Mouse (Mus musculus): Measurements from ENCODE around the gene Ahcyl2. TPM values are rescaled to one million over a fixed set of nuclear protein-coding genes. Genes with fewer than 3 reads are reported as not detected.

Gene Ahcyl2
- polyA plus RNA-seq, 1 experiment, result 69.7 TPM

DNA sequence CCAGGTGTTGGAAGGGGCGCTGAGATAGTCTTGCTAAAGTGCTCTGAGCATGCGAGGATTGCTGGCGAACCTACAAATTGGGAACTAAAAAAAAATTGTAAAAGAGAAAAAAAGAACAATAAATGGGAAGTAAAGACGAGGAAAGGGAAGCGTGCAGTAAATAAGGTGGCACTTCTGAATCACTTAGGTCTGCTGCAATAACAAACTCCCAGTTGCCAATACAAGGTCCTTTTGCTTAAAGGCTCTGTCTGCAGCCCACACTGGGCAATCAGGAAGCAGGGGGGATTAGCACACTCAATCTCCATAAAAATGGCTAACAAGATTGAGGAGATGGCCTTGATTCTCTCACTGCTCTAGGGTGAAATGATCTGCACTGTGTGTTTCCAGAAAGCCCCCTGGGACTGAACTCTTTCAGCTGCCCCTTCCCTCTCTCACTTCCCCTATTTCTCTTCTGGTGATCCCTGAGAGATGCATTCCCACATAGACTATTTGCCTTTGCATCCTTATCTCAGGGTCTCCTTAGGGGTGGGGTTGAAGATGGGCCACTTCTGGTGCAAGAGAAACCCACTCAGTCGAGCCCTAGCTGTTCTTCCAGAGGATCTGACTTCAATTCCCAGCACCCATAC is 157.9 kb downstream of the Ahcyl2 start:
- WGBS, result 77% methylated on average over 6 of the region's 6 CpGs
- no peak for DNase-seq
- no peak for TF ChIP-seq POLR2A (IDR thresholded peaks at IDR 0.05; ENCODE audit: borderline replicate concordance, extremely low read depth, low read depth, low read length)
- TF ChIP-seq CTCF (IDR thresholded peaks at IDR 0.05; ENCODE audit: insufficient read depth, low read length), result no peak
- H3K4me1 ChIP-seq (ENCODE audit: control insufficient read depth, insufficient read depth, low read length), result no peaks in the 10 kb centered on the region
- no peak overlapping the region for H3K4me3 ChIP-seq (replicated peaks; ENCODE audit: extremely low read depth, low read depth, low read length)

DNA sequence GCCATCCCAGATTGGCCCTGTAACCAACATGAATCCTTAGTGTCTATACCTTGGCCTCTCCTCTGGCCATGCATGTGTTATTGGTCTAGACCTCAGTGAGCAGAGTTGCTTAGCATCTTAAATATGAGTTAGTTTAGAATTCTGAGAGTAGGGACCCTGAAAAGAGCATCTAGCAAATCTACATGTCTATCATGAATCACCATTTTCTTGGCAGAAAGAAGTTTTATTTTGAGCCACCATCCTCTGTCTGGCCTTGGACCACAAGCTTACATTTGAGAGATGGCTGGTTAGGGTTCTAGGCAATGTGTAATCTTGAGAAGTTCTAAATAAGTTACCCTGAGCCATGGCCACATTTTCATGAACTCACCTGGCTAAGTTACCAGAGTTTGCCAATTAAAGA is 162.3 kb downstream of the Ahcyl2 start:
- H3K4me3 ChIP-seq (replicated peaks; ENCODE audit: extremely low read depth, low read depth, low read length), result no peak overlapping the region
- H3K4me1 ChIP-seq (ENCODE audit: control insufficient read depth, insufficient read depth, low read length), result no peaks in the 10 kb centered on the region
- TF ChIP-seq CTCF (IDR thresholded peaks at IDR 0.05; ENCODE audit: insufficient read depth, low read length), result no peak
- no peak for TF ChIP-seq POLR2A (IDR thresholded peaks at IDR 0.05; ENCODE audit: borderline replicate concordance, extremely low read depth, low read depth, low read length)
- no peak for DNase-seq

GRCm38 (mm10) chr6:29930665-29931064 is 162.9 kb downstream of the Ahcyl2 start:
- DNase-seq, result no peak
- Histone ChIP-seq H3K4me3 (replicated peaks; ENCODE audit: extremely low read depth, low read depth, low read length) (no peak overlapping the region), H3K4me1 (ENCODE audit: control insufficient read depth, insufficient read depth, low read length) (no peaks in the 10 kb centered on the region)
- 77% methylated on average over 6 of the region's 6 CpGs for WGBS
- no peak for TF ChIP-seq POLR2A (IDR thresholded peaks at IDR 0.05; ENCODE audit: borderline replicate concordance, extremely low read depth, low read depth, low read length)
- TF ChIP-seq CTCF (IDR thresholded peaks at IDR 0.05; ENCODE audit: insufficient read depth, low read length), result no peak

GRCm38 (mm10) chr6:29931181-29931580 is 163.4 kb downstream of the Ahcyl2 start:
- no peak for DNase-seq
- 84% methylated on average over 4 of the region's 4 CpGs for WGBS

GRCm38 (mm10) chr6:29935741-29936140 is 167.9 kb downstream of the Ahcyl2 start:
- TF ChIP-seq POLR2A (IDR thresholded peaks at IDR 0.05; ENCODE audit: borderline replicate concordance, extremely low read depth, low read depth, low read length) (no peak), CTCF (IDR thresholded peaks at IDR 0.05; ENCODE audit: insufficient read depth, low read length) (no peak)
- 90% methylated on average over 1 of the region's 1 CpGs for WGBS
- H3K4me1 ChIP-seq (ENCODE audit: control insufficient read depth, insufficient read depth, low read length), result peaks cover 2% of the 10 kb centered on the region; the same call in 1 of the 2 replicates
- H3K4me3 ChIP-seq (replicated peaks; ENCODE audit: extremely low read depth, low read depth, low read length), result no peak overlapping the region
- DNase-seq, result no peak

More at GRCm38 (mm10) chr6:29931181-29931580, 163.4 kb downstream of the Ahcyl2 start:
- no peak overlapping the region for H3K4me3 ChIP-seq (replicated peaks; ENCODE audit: extremely low read depth, low read depth, low read length)
- H3K4me1 ChIP-seq (ENCODE audit: control insufficient read depth, insufficient read depth, low read length), result no peaks in the 10 kb centered on the region
- TF ChIP-seq POLR2A (IDR thresholded peaks at IDR 0.05; ENCODE audit: borderline replicate concordance, extremely low read depth, low read depth, low read length) (no peak), CTCF (IDR thresholded peaks at IDR 0.05; ENCODE audit: insufficient read depth, low read length) (no peak)

DNA sequence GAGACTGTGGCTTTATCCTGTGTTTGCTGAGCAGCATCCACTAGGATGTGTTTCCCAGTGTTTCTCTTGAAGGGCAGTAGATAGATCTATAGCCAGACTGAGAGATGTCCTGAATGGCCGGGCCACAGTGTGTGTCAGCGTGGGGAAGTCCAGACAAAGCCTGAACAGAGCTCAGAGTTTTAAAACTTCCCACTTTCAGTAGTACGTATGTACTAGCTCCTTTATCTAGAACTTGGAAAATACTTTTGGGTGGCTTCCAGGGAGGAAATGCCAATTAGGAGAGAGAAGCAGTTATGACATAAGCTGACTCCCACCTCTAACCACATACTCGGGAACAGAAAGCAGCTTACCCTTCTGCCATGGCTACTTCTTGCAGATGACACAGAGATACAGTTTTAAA is 172.6 kb downstream of the Ahcyl2 start:
- peaks cover 2% of the 10 kb centered on the region; the same call in 1 of the 2 replicates for H3K4me1 ChIP-seq (ENCODE audit: control insufficient read depth, insufficient read depth, low read length)
- 30% methylated on average over 4 of the region's 4 CpGs for WGBS
- no peak for TF ChIP-seq POLR2A (IDR thresholded peaks at IDR 0.05; ENCODE audit: borderline replicate concordance, extremely low read depth, low read depth, low read length)
- no peak for DNase-seq
- no peak overlapping the region for H3K4me3 ChIP-seq (replicated peaks; ENCODE audit: extremely low read depth, low read depth, low read length)

DNA sequence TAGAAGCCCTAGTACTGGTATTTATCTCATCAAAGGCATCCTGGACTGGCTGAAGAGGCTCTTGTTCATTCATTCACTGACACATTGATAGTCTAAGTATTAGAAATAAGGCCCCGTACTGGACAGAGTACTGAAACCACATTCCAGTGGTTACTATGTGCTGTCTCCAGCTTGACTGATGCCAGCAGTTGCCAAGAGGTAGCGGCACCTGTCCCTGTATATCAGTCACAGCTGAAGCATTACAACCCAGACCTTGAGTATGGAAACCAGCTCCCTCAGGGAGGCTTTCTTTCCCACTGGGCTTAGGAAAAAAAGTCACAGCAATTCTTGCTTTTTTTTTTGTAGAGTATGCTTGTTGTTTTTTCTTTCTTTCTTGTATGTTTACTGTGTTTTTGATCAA is 173.2 kb downstream of the Ahcyl2 start:
- 77% methylated on average over 2 of the region's 2 CpGs for WGBS
- H3K4me3 ChIP-seq (replicated peaks; ENCODE audit: extremely low read depth, low read depth, low read length), result no peak overlapping the region
- H3K4me1 ChIP-seq (ENCODE audit: control insufficient read depth, insufficient read depth, low read length), result peaks cover 2% of the 10 kb centered on the region; the same call in 1 of the 2 replicates
- DNase-seq, result no peak
- TF ChIP-seq POLR2A (IDR thresholded peaks at IDR 0.05; ENCODE audit: borderline replicate concordance, extremely low read depth, low read depth, low read length) (no peak), CTCF (IDR thresholded peaks at IDR 0.05; ENCODE audit: insufficient read depth, low read length) (no peak)

DNA sequence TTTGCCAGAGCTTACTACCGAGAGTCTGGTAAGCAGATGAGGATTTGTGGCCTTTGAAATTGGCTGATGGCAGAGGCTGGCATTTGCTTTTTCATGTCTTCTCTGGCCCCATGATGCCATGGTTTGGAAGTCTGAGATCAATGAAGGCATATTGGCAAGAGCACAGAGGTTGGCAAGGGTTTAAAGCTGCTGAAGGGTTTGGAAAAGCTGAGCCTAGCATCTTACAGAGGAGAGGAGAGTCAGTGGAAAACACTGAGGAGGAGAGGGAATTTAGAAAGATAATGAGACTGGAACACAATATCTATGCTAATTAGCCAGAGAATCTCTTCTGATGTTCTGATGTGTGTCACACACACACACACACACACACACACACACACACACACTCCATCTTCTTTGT is 176.7 kb downstream of the Ahcyl2 start:
- H3K4me1 ChIP-seq (ENCODE audit: control insufficient read depth, insufficient read depth, low read length), result peaks cover 2% of the 10 kb centered on the region; the same call in 1 of the 2 replicates
- TF ChIP-seq POLR2A (IDR thresholded peaks at IDR 0.05; ENCODE audit: borderline replicate concordance, extremely low read depth, low read depth, low read length), result no peak
- no peak for TF ChIP-seq CTCF (IDR thresholded peaks at IDR 0.05; ENCODE audit: insufficient read depth, low read length)
- 75% methylated on average over 1 of the region's 1 CpGs for WGBS
- H3K4me3 ChIP-seq (replicated peaks; ENCODE audit: extremely low read depth, low read depth, low read length), result no peak overlapping the region
- no peak for DNase-seq

- TF ChIP-seq POLR2A (IDR thresholded peaks at IDR 0.05; ENCODE audit: borderline replicate concordance, extremely low read depth, low read depth, low read length) (no peak), CTCF (IDR thresholded peaks at IDR 0.05; ENCODE audit: insufficient read depth, low read length) (no peak)
- DNase-seq, result no peak
- WGBS, result 58% methylated on average over 2 of the region's 2 CpGs
- Histone ChIP-seq H3K4me1 (ENCODE audit: control insufficient read depth, insufficient read depth, low read length) (no peaks in the 10 kb centered on the region), H3K4me3 (replicated peaks; ENCODE audit: extremely low read depth, low read depth, low read length) (no peak overlapping the region)
Observed at GRCm38 (mm10) chr6:29946568-29946967, 178.8 kb downstream of the Ahcyl2 start.

DNA sequence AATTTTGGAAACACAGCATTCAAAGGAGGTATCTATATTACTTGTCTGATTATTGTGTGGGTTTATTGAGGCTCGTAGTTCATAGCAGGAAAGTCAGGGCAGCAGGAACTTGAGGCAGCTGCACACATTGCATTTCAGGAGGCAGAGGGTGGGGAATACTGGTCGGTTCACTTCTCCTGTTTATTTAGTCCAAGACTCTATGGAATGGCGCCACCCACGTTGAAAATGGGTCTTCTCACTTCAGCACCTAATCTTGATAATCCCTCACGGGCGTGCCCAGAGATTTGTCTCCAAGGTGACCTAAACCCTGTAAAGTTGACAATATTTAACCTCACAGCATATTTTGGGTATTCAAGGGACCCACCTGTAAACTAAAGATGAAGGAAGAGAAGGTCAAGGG is 180.0 kb downstream of the Ahcyl2 start:
- DNase-seq, result no peak
- Histone ChIP-seq H3K4me3 (replicated peaks; ENCODE audit: extremely low read depth, low read depth, low read length) (no peak overlapping the region), H3K4me1 (ENCODE audit: control insufficient read depth, insufficient read depth, low read length) (no peaks in the 10 kb centered on the region)
- TF ChIP-seq CTCF (IDR thresholded peaks at IDR 0.05; ENCODE audit: insufficient read depth, low read length) (no peak), POLR2A (IDR thresholded peaks at IDR 0.05; ENCODE audit: borderline replicate concordance, extremely low read depth, low read depth, low read length) (no peak)
- WGBS, result 55% methylated on average over 6 of the region's 6 CpGs

All from lung, adult 2 months (tissue).